Mouse (Mus musculus) thymus, postnatal 14 days (tissue): ENCODE results near the gene Rab1a.
"Not testable (repeated sequence)": the region's sequence is repeated elsewhere in the genome, so short reads cannot be mapped to it uniquely, and the experiment has no call there.

Source experiments
- DNase-seq: peaks from one replicate; pipeline ENCODE4 v3.0.0; 2021

Gene Rab1a

GRCm38 (mm10) chr11:20221671-20222070, 20.4 kb downstream of the Rab1a start:
- not testable (repeated sequence) for DNase-seq

DNA sequence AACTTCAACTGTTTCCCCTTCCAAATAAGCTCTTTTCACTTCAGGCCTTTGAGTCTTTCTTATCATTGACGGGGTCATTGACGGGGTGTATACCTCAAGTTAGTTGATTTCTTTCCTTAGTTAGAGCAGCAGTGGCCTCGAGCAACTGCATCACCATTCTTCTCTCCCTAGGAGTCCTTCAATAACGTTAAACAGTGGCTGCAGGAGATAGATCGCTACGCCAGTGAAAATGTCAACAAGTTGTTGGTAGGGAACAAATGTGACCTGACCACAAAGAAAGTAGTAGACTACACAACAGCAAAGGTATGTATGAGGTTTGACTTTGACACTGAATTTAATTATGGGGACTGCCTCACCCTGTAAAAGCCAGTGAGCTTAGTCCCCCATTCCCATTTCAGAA, 23.0 kb downstream of the Rab1a start:
- no peak for DNase-seq

DNA sequence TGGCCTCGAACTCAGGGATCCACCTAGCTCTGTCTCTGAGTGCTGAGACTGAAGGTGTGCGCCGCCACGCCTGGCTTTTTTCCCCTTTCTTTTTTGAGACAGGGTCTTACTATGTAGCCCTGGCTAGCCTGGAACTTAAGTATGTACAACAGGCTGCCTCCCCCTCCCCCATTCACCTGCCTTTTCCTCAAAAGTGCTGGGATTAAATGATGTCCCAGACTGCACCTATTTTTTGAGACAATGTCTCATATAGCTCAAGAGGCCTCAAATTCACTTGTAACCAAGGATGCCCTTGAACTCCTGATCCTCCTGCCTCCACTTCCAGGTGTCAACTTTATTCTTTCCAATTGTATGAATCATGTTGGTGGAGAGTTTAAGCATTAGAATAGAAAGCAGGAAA, 24.7 kb downstream of the Rab1a start:
- DNase-seq, result no peak

DNA sequence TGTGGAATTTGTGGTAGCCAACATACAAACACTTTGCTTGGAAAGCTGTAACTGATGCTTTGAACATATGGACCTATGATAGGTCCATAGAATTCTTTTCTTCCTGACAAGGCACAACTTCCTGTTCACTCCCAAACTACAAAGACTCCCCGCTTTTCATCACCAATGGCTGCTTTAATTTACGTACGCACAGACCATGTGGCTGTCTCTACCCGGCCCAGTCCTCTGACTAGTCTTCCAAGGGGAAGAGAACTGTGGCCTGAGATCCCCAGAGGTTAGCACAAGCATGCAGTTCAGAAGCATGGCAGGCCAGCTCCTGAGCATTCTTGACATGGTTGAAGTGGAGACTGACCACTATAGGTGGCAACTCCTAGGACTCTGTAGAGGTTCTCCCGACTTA, 27.4 kb downstream of the Rab1a start:
- no peak for DNase-seq

DNA sequence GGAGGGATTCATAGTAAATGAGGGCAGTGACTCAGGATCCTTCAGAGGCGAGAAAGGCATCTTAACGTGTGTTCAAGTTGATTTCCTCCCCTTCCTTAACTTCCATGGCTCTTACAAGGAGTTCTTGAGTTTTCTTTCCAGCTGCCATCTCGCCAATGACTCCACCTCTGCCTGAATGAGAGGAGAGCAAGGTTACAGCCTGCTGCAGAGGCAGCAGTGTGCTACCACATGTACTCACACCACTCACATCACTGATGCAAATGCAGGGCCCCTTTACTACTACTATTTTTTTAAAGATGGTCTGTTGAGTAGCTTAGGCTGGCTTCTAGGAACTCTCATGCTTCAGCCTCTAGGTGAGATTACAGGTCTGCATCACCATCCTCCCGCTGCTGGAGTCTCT, 28.1 kb downstream of the Rab1a start:
- no peak for DNase-seq

DNA sequence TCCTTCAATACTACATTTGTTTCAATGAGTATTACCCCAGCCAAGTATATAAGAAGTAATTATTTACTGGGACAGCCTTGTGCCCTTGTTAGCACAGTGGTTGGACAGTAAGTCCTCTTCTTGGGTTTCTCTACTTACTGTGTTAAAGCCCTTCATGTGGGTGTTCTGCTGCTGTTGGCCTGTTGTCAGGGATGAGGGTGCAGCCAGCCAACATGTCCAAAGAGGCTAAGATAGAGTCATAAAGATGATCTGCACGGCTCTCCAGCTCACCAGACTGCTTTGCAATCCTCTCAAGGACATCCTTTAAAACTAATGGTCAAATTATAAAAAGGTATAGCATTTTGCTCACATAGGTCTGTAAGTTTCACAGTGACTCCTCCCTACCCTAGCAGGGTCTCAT, 29.1 kb downstream of the Rab1a start:
- DNase-seq, result no peak

DNA sequence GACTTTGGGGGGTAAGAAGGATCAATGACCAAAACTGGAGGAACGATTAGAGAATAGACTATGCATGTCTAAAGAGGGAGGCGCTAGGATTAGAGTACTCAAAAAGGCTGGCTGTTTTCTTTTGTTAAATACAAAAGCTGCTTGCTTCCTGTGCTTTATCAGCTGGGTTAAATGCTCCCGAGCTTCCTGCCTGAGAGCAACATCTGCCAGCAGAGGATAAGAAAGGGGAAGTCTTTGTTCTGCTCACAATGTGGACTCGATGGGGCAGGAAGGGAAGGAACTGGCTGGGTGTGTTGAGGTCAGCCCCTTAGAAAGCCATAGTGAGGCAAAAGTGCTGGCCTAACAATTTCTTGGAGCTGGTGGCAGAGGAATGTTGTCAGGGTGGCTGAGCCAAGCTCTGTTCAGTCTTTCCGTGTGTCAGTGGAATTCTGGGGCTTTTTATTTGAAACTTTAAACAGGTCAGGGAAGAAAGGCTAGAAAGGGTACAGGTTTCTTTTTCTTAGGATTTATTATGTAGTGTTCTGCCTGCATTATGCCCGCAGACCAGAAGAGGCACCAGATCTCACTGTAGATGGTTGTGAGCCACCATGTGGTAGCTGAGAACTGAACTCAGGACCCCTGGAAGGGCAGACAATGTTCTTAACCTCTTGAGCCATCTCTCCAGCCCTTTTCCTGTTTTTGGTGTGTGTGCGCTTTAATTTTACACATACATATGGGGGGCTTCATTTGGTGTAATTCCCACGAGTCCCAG, 30.1 kb downstream of the Rab1a start:
- no peak for DNase-seq

- DNase-seq, result no peak
Observed at GRCm38 (mm10) chr11:20232016-20232755, 31.0 kb downstream of the Rab1a start.

- DNase-seq, result peak; percentile 37
Observed at GRCm38 (mm10) chr11:20234233-20234632, 33.0 kb downstream of the Rab1a start.

DNA sequence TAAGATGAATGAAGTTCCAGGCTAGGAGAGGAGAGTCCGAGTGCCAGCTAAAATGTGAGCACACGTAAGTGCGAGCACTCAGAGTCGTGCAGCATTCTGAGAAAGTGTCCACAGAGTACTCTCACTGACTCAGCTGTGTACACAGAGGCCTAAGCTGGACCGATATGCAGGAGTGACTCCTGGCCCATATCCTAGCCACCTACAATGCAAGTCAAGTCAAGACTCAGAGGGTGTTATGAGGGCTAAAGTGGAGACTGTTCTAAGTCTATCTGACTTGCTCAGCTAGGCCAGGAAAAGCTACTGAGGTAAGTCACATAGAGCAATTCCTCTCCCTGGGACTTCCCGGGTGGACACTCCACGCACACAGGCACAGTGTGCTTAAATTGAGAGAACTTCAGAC, 35.8 kb downstream of the Rab1a start:
- DNase-seq, result no peak

DNA sequence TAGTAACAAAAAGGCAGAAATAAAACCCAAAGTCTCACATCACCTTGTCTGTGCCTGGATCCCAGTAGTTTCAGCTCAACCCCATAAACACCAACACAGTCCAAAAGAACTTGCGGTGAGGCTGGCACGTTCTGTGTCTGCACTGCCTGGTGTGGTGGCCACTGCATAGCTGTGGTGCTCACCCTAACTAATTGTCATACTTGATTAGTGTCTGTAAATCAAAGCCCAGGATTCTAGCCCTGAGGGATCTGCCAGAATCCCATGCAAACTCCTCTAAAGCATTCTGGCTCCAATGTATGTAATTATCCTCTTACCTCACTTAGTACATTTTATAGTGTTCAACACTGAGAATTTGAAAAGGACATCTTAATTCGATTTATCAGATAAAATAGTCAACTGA, 36.7 kb downstream of the Rab1a start:
- no peak for DNase-seq

DNA sequence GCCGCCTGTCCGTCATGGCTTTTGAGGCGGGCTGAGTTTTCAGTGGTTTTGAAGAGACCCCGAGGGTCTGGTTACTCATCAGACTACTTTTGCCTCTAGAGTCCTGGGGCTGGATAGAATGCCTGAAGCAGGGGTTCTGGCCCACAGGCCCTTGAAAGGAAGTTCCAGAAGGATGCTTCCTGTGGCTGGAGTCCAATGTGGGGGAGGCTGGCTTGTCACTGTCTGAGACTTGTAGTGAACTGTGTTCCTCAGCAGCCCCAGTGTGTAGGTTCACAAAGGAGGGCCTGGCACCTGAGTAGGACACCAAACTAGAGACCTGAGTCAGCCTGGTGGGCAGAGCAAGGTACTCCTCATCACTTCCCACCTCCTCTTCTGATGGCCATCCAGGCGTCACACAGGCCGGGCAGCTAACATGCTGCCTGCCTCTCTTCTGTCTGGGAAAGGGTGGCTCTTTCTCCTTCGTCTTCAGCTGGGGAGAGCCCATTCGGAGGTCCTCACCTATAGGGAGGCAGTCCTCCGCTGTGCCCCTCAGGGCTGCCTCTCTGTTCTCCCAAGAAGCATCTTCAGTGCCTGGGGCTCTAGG, 38.1 kb downstream of the Rab1a start:
- no peak for DNase-seq

GRCm38 (mm10) chr11:20240331-20240730, 39.1 kb downstream of the Rab1a start:
- no peak for DNase-seq

DNA sequence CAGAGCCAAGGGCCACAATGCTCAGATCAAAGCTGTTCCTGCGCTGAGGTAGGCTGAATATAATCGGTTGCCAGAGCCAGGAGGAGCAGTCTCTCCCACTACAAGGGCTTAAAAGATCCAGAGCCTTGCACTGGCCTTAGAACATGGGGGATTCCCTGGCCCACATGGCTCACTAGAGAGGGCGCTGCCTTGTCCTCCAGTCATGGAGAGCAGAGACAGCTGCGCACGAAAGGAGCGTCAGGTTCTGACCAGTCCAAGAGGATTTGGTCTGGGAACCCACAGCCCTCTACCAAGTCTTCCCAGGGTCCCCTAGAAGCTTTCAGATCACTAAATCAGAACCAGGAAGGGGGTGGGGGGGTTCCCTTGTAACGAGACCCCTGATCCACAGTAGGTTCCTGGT, 40.1 kb downstream of the Rab1a start:
- no peak for DNase-seq

- no peak for DNase-seq
Observed at GRCm38 (mm10) chr11:20242366-20243056, 41.3 kb downstream of the Rab1a start.

- DNase-seq, result peak; percentile 20
Observed at GRCm38 (mm10) chr11:20243214-20243913, 42.1 kb downstream of the Rab1a start.

- DNase-seq, result no peak
Observed at GRCm38 (mm10) chr11:20244336-20245290, 43.4 kb downstream of the Rab1a start.

- no peak for DNase-seq
Observed at GRCm38 (mm10) chr11:20245316-20245715, 44.1 kb downstream of the Rab1a start.

- no peak for DNase-seq
Observed at GRCm38 (mm10) chr11:20246616-20247015, 45.4 kb downstream of the Rab1a start.

DNA sequence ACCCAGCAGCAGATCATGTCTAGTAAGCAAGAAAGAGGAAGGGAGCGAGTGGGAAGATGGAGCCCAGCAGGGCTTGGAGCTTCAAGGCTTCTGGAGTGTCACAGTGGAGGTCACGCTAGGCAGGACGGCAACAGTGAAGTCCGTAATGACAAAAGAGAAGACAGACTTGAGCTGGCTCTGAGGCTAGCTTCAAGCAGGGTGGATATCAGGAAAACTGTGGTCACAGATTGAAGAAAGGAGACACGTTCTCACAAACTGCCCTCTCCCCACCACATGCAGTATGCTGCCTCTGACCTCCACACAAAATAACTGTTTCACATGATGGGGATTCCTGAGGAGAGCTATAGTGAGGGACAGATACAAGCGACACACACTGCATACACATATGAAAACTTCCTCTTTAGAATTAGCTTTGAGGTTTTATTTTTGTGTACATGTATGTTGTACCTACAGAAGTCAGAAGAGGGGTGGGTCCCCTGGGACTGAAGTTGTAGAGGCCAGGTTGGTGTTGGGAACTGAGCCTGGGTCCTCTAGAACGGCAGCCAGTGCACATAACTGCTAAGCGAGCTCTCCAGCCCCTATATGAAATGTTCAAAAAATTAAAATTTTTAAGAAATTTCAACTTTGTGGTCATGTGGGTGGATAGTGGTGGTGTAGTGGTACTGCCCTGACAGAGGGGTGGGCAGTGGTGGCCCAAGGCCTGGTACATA, 46.1 kb downstream of the Rab1a start:
- no peak for DNase-seq

- peak; percentile 63 for DNase-seq
Observed at GRCm38 (mm10) chr11:20248277-20248676, 47.0 kb downstream of the Rab1a start.
